Mouse (Mus musculus): ENCODE measurements around the gene Cd69.

The Cd69 gene

DNA sequence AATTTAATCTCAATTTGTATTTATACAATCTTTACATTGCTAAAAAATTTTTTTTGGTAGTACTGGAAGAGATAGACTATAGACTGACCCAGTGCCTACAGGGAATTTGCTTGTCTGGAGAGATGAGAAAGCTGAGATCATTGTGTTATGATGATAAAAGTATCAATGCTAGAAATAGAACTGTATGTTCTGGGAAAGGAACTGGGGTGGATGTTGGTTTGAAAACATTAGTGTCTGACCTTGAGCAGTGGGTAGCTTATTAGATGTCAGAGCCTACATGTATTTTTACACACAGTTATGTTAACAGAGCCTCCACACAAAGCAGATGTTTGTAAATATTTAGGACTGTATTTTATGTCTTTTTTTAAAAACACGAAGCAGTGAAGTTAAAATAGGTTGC is 51.1 kb downstream of the Cd69 start:
- no peak for DNase-seq (ENCODE audit: low spot score)

DNA sequence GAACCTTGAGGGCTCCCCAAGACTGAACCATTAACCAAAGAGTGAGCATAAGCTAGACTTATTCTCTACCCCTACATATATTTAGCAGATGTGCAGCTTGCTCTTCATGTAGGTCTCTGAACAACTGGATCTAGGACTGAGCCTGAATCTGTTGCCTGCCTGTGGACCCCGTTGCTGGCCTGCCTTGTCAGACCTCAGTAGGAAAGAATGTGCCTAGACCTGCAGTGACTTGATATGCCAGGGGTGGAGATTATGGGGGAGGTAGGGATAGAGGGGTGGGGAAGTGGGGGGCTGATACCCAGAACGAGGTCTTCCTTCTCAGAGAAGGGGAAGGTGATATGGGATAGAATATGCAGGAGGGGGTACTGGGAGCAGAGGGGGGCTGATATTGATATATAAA is 51.6 kb downstream of the Cd69 start:
- DNase-seq (ENCODE audit: low spot score), result no peak

DNA sequence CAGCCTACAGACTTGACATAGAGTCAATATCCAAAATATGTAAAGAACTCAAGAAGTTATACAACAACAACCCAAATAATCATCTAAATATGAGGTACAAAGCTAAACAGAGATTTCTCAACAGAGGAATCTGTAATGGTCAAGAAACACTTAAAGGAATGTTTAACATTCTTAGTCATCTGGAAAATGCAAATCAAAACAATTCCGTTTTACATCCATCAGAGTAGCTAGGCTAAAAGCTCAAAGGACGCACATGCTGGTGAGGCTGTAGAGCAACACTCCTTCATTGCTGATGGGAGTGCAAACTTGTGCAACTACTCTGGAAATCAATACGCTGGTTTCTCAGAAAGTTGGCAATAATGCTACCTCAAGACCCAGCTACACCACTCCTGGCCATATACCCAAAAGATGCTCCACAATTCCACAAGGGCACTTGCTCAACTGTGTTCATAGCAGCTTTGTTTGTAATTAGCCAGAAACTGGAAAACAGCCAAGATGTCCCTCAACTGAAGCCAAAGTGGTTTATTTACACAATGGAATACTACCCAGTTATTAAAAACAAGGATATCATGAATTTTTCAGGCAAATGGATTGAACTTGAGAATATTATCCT is 52.9 kb downstream of the Cd69 start:
- DNase-seq (ENCODE audit: low spot score), result no peak

DNA sequence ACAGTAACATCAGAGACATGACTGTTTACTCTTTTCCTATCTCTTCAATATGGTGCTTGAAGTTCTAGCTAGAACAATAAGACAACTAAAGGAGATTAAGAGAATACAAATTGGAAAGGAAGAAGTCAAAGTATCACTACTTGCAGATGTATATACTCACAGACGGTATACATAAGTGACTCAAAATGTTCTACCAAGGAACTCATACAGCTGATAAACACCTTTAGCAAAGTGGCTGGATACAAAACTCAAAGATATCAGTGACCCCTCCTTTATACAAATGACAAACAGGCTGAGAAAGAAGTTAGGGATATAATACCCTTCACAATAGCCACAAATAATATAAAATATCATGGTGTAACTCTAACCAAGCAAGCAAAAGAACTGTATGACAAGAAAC is 54.2 kb downstream of the Cd69 start:
- no peak for DNase-seq (ENCODE audit: low spot score)

DNA sequence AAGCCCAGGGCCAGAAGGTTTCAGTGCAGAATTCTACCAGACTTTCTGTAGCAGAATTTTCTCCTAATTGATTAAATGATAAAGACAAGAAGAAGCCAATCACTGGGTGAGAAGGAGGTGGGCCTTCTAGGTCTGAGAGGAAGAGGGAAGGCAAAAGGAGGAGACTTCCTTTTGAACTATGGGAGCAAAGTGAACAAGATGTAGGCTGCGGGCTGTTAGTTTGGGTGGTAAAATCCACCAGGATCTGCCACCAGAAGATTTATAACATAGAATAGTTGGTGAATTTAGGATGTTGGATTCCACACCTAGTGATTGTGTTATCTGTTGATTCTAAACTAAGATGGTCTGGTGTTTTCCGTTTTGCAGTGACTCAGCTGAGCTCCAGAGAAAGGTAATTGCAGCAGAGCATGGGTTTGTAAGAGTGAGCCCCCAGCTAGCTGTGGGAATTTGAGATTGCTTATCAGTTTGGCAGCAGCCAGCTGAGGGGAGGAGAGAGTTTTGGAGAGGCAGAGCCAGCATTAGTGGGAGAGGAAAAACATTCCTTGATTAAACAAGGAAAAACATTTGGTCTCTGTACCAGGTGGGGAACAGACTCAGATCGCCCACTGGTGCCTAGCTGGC is 55.2 kb downstream of the Cd69 start:
- DNase-seq (ENCODE audit: low spot score), result no peak

DNA sequence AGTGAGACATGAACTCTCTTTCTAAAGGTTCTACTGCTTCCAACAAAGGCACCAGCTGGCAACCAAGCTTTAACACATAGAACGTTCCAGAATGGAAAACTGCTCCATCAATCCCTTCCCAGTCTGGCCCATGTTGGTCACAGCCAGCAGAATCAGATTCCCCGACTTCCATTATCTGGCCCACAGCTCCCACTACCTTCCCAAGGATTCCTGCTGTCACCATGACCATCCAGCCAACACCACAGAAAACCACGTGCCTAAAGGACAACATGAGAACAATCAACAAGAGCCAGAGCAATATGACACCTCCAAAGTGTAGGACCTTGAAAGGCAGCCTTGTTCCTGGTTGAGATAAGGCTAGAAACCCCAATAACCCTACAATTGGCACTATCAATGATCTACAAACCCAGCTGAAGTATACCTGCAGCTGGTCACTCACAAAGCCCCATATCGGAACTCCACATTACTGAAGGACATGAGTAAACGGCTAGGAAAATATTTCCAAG is 57.0 kb downstream of the Cd69 start:
- DNase-seq (ENCODE audit: low spot score), result no peak
